Mouse (Mus musculus): ENCODE measurements around the gene Vps16.

- no peak for TF ChIP-seq POLR2A (IDR thresholded peaks at IDR 0.05; ENCODE audit: borderline replicate concordance, low read depth, low read length)
- no peak for TF ChIP-seq CTCF (IDR thresholded peaks at IDR 0.05; ENCODE audit: low read depth, low read length)
These were observed 14.7 kb downstream of the Vps16 start for GRCm38 (mm10) chr2:130438861-130439260.
